ENCODE assay signal across 14 mouse cellular contexts in genomic region chr12:98268441-98269369, GRCm38 (mm10). TPM values are rescaled to one million over a fixed set of nuclear protein-coding genes. Genes with fewer than 3 reads are reported as not detected.
A peak's percentile ranks its signal among the peaks of the same experiment; 100 is the strongest.
DNase-seq lines count a peak whose midpoint lies in the region; ATAC-seq and TF ChIP-seq lines count a peak whose summit lies in the region.
"Had no signal": no experiment of that assay in that cellular context is flagged by ENCODE, and none has a peak within 500 bp of the region (broad histone marks: within the 10 kb centered on the region; RNA-seq: fewer than 3 reads in every experiment).

Gpr65 (plus strand) TSS chr12:98268635.

- no peaks in the 10 kb centered on the region; the same call in 1 of the 2 replicates for H3K4me1 ChIP-seq in heart, adult 2 months (ENCODE audit: control insufficient read depth, insufficient read depth, low read length)
- H3K4me1 ChIP-seq in bone marrow macrophage, adult 2 months (ENCODE audit: control insufficient read depth, insufficient read depth, low read length) = peaks cover 45% of the 10 kb centered on the region
- peaks cover 4% of the 10 kb centered on the region; the same call in 1 of the 2 replicates for H3K4me1 ChIP-seq in embryonic facial prominence, embryonic 10.5 days
- H3K4me1 ChIP-seq: intestine, embryonic 15.5 days; neural tube, embryonic 12.5 days had no signal

- H3K9ac ChIP-seq in heart, adult 2 months (ENCODE audit: low read depth, low read length) = no peak within 1 kb of the TSS
- H3K9ac ChIP-seq: heart, embryonic 13.5 days; intestine, embryonic 15.5 days; neural tube, embryonic 12.5 days had no signal

- H3K27me3 ChIP-seq in heart, adult 2 months (ENCODE audit: control insufficient read depth, insufficient read depth, low read length) = no peaks in the 10 kb centered on the region
- no peaks in the 10 kb centered on the region for H3K27me3 ChIP-seq in embryonic facial prominence, embryonic 10.5 days (replicated peaks; ENCODE audit: low read depth, poor library complexity, severe bottlenecking)
- H3K27me3 ChIP-seq: heart, embryonic 13.5 days; intestine, embryonic 15.5 days; neural tube, embryonic 12.5 days had no signal

- no peaks in the 10 kb centered on the region for H3K79me2 ChIP-seq in heart, adult 2 months (replicated peaks; ENCODE audit: control insufficient read depth, insufficient read depth, low read length)

- H3K9me3 ChIP-seq in embryonic facial prominence, embryonic 10.5 days = no peaks in the 10 kb centered on the region
- H3K9me3 ChIP-seq: heart, embryonic 13.5 days; intestine, embryonic 15.5 days; neural tube, embryonic 12.5 days had no signal

- no peak within 1 kb of the TSS for H3K27ac ChIP-seq in heart, adult 2 months
- H3K27ac ChIP-seq in bone marrow macrophage, adult 2 months (ENCODE audit: insufficient read depth, low read depth, low read length) = peak within 1 kb of the TSS; percentile 89
- no peak within 1 kb of the TSS for H3K27ac ChIP-seq in embryonic facial prominence, embryonic 10.5 days (replicated peaks)
- H3K27ac ChIP-seq: heart, embryonic 13.5 days; intestine, embryonic 15.5 days; layer of hippocampus, adult 2 months; neural tube, embryonic 12.5 days had no signal

- no peak for TF ChIP-seq CTCF in heart, adult 2 months (IDR thresholded peaks at IDR 0.05)
- TF ChIP-seq CTCF in bone marrow macrophage, adult 2 months (IDR thresholded peaks at IDR 0.05; ENCODE audit: low read depth, low read length) = no peak

- DNase-seq in heart, adult 2 months = no peak
- DNase-seq in heart, postnatal 36 days = no peak
- peak; percentile 55 for DNase-seq in 416B (ENCODE audit: low read depth)
- no peak for DNase-seq in adrenal gland, adult 18-20 months (ENCODE audit: low spot score in 2 of 2)
- no peak for DNase-seq in embryonic facial prominence, embryonic 10.5 days (ENCODE audit: low spot score)
- DNase-seq: cerebellum, postnatal 25 days had no signal

- peak; percentile 50 for ATAC-seq in megakaryocyte, adult 5-6 weeks (ENCODE audit: poor library complexity, severe bottlenecking)
- no peak for ATAC-seq in megakaryocyte-erythroid progenitor cell, adult 5-6 weeks (replicated peaks; ENCODE audit: low FRiP score, low TSS enrichment, poor library complexity, severe bottlenecking)
- ATAC-seq: intestine, embryonic 15.5 days had no signal

- no peak for TF ChIP-seq EP300 in heart, adult 2 months (IDR thresholded peaks at IDR 0.05; ENCODE audit: insufficient read depth, low read depth, low read length)

- TF ChIP-seq POLR2A in heart, adult 2 months (IDR thresholded peaks at IDR 0.05; ENCODE audit: insufficient read depth, low read depth, low read length) = 0 out of 2 replicates have a peak, but pooled peaks have one; percentile 29
- no peak for TF ChIP-seq POLR2A in bone marrow macrophage, adult 2 months (IDR thresholded peaks at IDR 0.05; ENCODE audit: borderline replicate concordance, low read depth, low read length)

- no peak within 1 kb of the TSS for H3K4me3 ChIP-seq in heart, adult 2 months
- H3K4me3 ChIP-seq in bone marrow macrophage, adult 2 months (ENCODE audit: insufficient read depth, low read length) = peak within 1 kb of the TSS; percentile 90
- no peak within 1 kb of the TSS for H3K4me3 ChIP-seq in embryonic facial prominence, embryonic 10.5 days
- H3K4me3 ChIP-seq: erythroblast, embryonic 14.5 days; heart, embryonic 13.5 days; intestine, embryonic 15.5 days; layer of hippocampus, adult 2 months; neural tube, embryonic 12.5 days had no signal

- intact Hi-C loops in heart, adult 2 months (cut with DNase I) = no loop called here
- intact Hi-C loops in heart, postnatal 36 days (cut with DNase I) = no loop called here

- no peaks in the 10 kb centered on the region for H3K36me3 ChIP-seq in heart, adult 2 months (ENCODE audit: control insufficient read depth, insufficient read depth, low read length)
- no peaks in the 10 kb centered on the region for H3K36me3 ChIP-seq in embryonic facial prominence, embryonic 10.5 days (replicated peaks)
- H3K36me3 ChIP-seq: heart, embryonic 13.5 days; intestine, embryonic 15.5 days; neural tube, embryonic 12.5 days had no signal

- WGBS in heart, adult 2 months = 83% methylated on average over 13 of the region's 13 CpGs
- 91% methylated on average over 13 of the region's 13 CpGs for WGBS in embryonic facial prominence, embryonic 10.5 days

RNA-seq across cellular contexts. Expression of gene Gpr65, which starts in this region (rescaled TPM):
- under 1 TPM; 0.52 to 0.84 TPM for total RNA-seq in heart, adult 2 months (2021)
- 0.64 and 1.1 TPM in 2 replicates for polyA plus RNA-seq in heart, adult 2 months (2012; rRNA removed)
- 1 to 10 TPM in 1 of 2 experiments, under 1 TPM in 1; 0.75 to 1.2 TPM for total RNA-seq in heart, postnatal 36 days (2021)
- 120 and 122 TPM in 2 replicates for polyA plus RNA-seq in bone marrow macrophage, adult 2 months (2012; ENCODE audit: insufficient read depth, insufficient read length, missing spikeins)
- total RNA-seq in megakaryocyte, adult 5-6 weeks (2015) = 89.4 and 94.3 TPM in 2 replicates
- 93.1 and 96.4 TPM in 2 replicates for total RNA-seq in megakaryocyte, adult 5-6 weeks (2017)
- 1 to 10 TPM; 1.9 to 2.4 TPM for total RNA-seq in adrenal gland, adult 18-20 months (2021)
- total RNA-seq in megakaryocyte-erythroid progenitor cell, adult 5-6 weeks (2014; fragmentation: Nextera tagmentation) = 0.92 and 3.0 TPM in 2 replicates
- 1.7 and 3.4 TPM in 2 replicates for total RNA-seq in megakaryocyte-erythroid progenitor cell, adult 5-6 weeks (2017)
- polyA plus RNA-seq in embryonic facial prominence, embryonic 10.5 days (2016; fragmentation: Nextera tagmentation; extraction: Ambion mirVana) = 0.19 and 0.44 TPM in 2 replicates
- total RNA-seq: layer of hippocampus, adult 2 months had no signal
- polyA plus RNA-seq: erythroblast, embryonic 14.5 days had no signal

Comparison
In these comparisons a context has a peak if more than half of its experiments do, and no peak if none do; other contexts are left out.
1. RNA of gene Gpr65 (total RNA-seq): 89.4 to 96.4 TPM in megakaryocyte, adult 5-6 weeks; 0.92 to 3.4 TPM in megakaryocyte-erythroid progenitor cell, adult 5-6 weeks, 1.9 to 2.4 TPM in adrenal gland, adult 18-20 months, 0.75 to 1.2 TPM in heart, postnatal 36 days and 0.52 to 0.84 TPM in heart, adult 2 months; every median in the first group is over 10 times any median in the second.
2. RNA of gene Gpr65 (polyA plus RNA-seq): 120 to 122 TPM in bone marrow macrophage, adult 2 months; 0.64 to 1.1 TPM in heart, adult 2 months and 0.19 to 0.44 TPM in embryonic facial prominence, embryonic 10.5 days; every median in the first group is over 10 times any median in the second.